Comparison of ENCODE assay signal across 20 mouse cellular contexts in the genomic region with DNA sequence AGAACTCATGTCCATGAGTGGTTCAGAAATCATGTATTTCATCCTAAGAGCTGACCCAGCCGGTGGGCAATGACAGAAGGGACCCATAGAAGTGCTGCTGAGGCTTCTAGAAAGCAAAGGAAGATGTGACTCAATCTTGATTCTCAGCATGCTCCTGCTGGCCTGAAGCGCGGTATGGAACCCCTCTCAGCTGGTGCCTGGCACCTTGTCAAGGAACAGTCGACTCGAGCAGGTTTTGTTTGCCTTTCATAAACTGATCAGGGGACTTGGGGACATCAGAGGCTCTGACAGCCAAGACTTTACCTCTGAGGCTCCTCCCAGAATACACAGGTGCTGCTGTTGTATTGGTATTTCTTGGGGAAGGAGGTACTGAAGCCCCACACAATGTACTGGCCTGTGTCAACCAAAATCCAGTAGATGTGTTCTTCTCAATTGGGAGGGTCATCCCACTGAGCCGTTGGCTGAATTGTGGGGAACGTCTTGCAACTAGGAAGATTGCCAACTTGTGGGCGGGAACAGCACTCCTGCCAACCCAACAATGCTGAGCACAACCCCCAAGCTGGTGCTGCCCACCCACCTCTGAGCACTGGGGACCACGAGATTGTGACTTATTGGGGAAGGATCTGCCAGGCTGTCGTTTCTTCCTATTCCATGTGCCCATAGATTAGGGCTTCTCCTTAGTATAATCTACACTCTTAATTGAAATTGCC.
DNase-seq lines count a peak whose midpoint lies in the region; ATAC-seq lines count a peak whose summit lies in the region.
"Had no signal": no experiment of that assay in that cellular context is flagged by ENCODE, and none has a peak within 500 bp of the region (broad histone marks: within the 10 kb centered on the region; RNA-seq: fewer than 3 reads in every experiment).

No protein-coding gene starts in this region.

- DNase-seq in heart, adult 11 months, result peak; percentile 41
- no peak for DNase-seq in heart, postnatal 36 days
- peak; percentile 3 for DNase-seq in neural tube, embryonic 10.5 days (ENCODE audit: extremely low spot score, low spot score)
- DNase-seq in layer of hippocampus, adult 18-20 months (ENCODE audit: low spot score in 2 of 2), result peak; percentile 12 to 55
- peak; percentile 13 to 24 for DNase-seq in layer of hippocampus, postnatal 10 days (ENCODE audit: low spot score in 2 of 2)
- DNase-seq: gastrocnemius, postnatal 25 days; kidney, adult 8-10 months; kidney, postnatal 14 days; liver, postnatal 0 days; right cerebral cortex, postnatal 25 days; thymus, postnatal 14 days had no signal

- no peak overlapping the region for H3K4me3 ChIP-seq in neural tube, embryonic 15.5 days (replicated peaks)
- H3K4me3 ChIP-seq: forebrain, embryonic 15.5 days; heart, embryonic 15.5 days; limb, embryonic 10.5 days; midbrain, embryonic 10.5 days; neural tube, embryonic 12.5 days had no signal

- H3K4me1 ChIP-seq in neural tube, embryonic 15.5 days, result no peaks in the 10 kb centered on the region
- H3K4me1 ChIP-seq: forebrain, embryonic 15.5 days; limb, embryonic 10.5 days; neural tube, embryonic 12.5 days had no signal

- no peak for ATAC-seq in neural tube, embryonic 15.5 days (ENCODE audit: low FRiP score)
- ATAC-seq in frontal cortex, adult (ENCODE audit: low TSS enrichment), result no peak
- ATAC-seq: forebrain, embryonic 15.5 days; inflammation-experienced regulatory T-cells, adult 6 months; liver, postnatal 0 days had no signal

- no peak overlapping the region for H3K4me2 ChIP-seq in neural tube, embryonic 15.5 days
- H3K4me2 ChIP-seq: forebrain, embryonic 15.5 days; heart, embryonic 15.5 days; neural tube, embryonic 12.5 days had no signal

- intact Hi-C loops in heart, postnatal 36 days (cut with DNase I), result no loop called here

- H3K36me3 ChIP-seq in neural tube, embryonic 15.5 days, result no peaks in the 10 kb centered on the region
- H3K36me3 ChIP-seq: forebrain, embryonic 15.5 days; heart, embryonic 15.5 days; limb, embryonic 10.5 days; midbrain, embryonic 10.5 days; neural tube, embryonic 12.5 days had no signal

- no peak overlapping the region for H3K27ac ChIP-seq in neural tube, embryonic 15.5 days (replicated peaks)
- H3K27ac ChIP-seq: forebrain, embryonic 15.5 days; heart, embryonic 15.5 days; limb, embryonic 10.5 days; midbrain, embryonic 10.5 days; neural tube, embryonic 12.5 days; stomach, postnatal 0 days had no signal

- no peaks in the 10 kb centered on the region for H3K9me3 ChIP-seq in neural tube, embryonic 15.5 days (replicated peaks)
- H3K9me3 ChIP-seq: forebrain, embryonic 15.5 days; heart, embryonic 15.5 days; limb, embryonic 10.5 days had no signal

- H3K9ac ChIP-seq in neural tube, embryonic 15.5 days (replicated peaks), result no peak overlapping the region
- H3K9ac ChIP-seq: forebrain, embryonic 15.5 days; heart, embryonic 15.5 days; liver, postnatal 0 days; neural tube, embryonic 12.5 days had no signal

- WGBS in neural tube, embryonic 15.5 days, result 79% methylated on average over 10 of the region's 10 CpGs

- H3K27me3 ChIP-seq in neural tube, embryonic 15.5 days (replicated peaks), result no peaks in the 10 kb centered on the region
- H3K27me3 ChIP-seq: forebrain, embryonic 15.5 days; heart, embryonic 15.5 days; neural tube, embryonic 12.5 days had no signal

Comparison
In these comparisons a context has a peak if more than half of its experiments do, and no peak if none do; other contexts are left out.
1. DNase-seq: peak in heart, adult 11 months (single experiment), neural tube, embryonic 10.5 days (single experiment), layer of hippocampus, adult 18-20 months (2 of 2) and layer of hippocampus, postnatal 10 days (2 of 2); none in heart, postnatal 36 days (0 of 2).